Mouse (Mus musculus) ovary, postnatal 36 days (tissue): ENCODE results near the gene Tmx2.
A peak's percentile ranks its signal among the peaks of the same experiment; 100 is the strongest.
"Not testable (repeated sequence)": the region's sequence is repeated elsewhere in the genome, so short reads cannot be mapped to it uniquely, and the experiment has no call there.

Source experiments
- DNase-seq: peaks from one replicate; pipeline ENCODE4 v3.0.0; 2022; ENCODE audit warnings: low spot score, mixed read lengths

The Tmx2 gene

GRCm38 (mm10) chr2:84688080-84688844, 9.3 kb upstream of the Tmx2 start:
- no peak for DNase-seq

DNA sequence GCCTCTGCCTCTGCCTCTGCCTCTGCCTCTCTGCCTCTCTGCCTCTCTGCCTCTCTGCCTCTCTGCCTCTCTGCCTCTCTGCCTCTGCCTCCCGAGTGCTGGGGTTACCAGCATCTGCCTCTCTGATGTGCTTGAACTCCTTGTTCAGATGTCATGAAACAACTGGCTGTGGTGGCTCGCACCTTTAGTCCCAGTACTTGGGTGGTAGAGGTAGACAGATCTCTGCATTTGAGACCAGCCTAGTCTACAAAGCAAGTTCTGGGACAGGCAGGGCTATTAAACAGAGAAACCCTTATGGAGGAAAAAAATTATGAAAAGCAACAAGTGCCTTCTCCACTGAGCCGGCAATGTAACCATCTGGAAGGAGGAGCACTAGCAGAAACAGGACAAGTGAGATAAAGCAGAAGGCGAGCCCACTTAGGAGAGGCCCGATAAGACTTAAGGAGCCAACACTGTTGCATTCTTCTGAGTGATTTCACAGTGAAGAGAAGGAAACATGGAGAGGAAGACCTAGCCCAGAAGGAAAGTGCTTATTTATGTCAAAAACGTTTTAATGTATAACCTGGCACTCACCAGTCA, 3.8 kb upstream of the Tmx2 start:
- DNase-seq: no peak

GRCm38 (mm10) chr2:84677968-84678880, 716 bp downstream of the Tmx2 start, which contains the start of the genes Gm28635 and Med19:
Gene Gm28635 (minus strand): TSS chr2:84678041.
Gene Med19 (plus strand): TSS chr2:84678402.
- DNase-seq: peak; percentile 80

- no peak for DNase-seq
Measured at GRCm38 (mm10) chr2:84677270-84677967, 1.5 kb downstream of the Tmx2 start.

DNA sequence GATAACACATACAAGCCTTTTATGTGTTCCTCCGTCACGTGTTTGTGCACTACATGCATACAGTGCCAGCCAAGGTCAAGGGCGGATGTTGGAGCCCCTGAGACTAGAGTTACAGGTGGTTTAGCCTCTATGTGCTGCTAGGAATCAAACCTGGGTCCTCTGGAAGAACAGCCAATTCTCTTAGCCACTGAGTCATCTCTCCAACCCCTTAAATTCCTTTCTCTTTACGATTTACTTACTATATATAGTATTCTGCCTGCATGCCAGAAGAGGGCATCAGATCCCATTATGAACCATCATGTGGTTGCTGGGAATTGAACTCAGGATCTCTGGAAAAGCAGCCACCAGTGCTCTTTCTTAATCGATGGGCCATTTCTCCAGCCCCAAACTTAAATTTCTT, 7.4 kb downstream of the Tmx2 start:
- not testable (repeated sequence) for DNase-seq

DNA sequence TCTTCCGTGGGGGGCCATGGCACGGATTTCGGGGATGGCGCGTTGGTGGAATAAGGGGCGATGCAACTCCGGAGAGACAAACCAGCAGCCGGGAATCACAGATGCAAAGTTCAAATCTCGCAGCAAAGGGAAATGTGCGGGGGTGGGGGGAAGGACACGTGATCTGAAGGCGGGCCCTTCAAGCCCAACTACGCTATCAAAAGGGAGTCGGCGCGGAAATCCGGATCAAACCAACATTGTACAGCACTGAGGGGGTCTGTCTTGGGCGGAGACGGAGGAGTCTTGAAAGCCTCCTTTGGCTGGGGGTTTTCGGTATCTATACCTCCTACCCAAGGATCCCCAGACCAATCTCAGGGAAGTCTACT, 8.4 kb downstream of the Tmx2 start, which contains the start of gene Selenoh:
Gene Selenoh, minus strand, starts transcription at position 202 of the 365 bp plus-strand sequence.
- DNase-seq: peak; percentile 78

GRCm38 (mm10) chr2:84669828-84670568, 8.9 kb downstream of the Tmx2 start:
- no peak for DNase-seq

- DNase-seq: no peak
Measured at GRCm38 (mm10) chr2:84666081-84666480, 12.9 kb downstream of the Tmx2 start.

DNA sequence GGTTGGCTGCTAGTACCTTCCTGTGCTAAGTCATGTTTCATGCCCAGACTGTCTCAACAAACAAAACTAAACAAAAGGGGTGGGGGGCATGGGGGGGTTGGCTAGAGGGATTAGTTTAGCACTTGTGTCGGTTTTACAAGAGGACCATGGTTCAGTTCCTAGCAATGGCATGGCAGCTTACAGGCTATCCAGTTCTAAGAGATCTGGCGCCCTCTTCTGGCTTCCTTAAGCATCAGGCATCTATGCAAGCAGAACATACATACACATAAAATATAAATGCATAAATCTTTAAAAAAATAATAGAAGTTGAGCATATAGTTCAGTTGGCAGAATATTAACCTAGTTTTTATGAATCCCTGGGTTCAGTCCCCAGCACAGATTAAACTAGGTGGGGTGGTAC, 16.1 kb downstream of the Tmx2 start:
- no peak for DNase-seq

DNA sequence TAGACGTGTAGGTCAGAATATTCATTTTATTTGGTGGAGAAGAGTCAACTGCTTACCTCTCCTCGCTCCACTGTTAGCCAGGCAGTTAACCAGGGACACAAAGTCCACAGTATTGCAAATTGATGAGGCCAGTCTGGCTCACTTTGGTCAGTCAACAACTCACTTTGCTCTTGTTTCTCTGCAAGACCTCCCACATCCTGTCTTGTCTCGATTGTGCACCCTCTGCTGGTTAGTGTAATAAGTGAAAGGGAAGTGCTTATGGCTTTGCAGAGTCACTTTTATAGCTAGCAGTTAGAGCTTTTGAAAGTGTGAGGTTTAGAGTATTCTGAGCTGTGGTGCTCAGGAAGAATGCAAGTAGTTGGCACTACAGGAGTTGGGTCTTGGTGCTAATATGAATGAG, 18.7 kb downstream of the Tmx2 start:
- DNase-seq: no peak

DNA sequence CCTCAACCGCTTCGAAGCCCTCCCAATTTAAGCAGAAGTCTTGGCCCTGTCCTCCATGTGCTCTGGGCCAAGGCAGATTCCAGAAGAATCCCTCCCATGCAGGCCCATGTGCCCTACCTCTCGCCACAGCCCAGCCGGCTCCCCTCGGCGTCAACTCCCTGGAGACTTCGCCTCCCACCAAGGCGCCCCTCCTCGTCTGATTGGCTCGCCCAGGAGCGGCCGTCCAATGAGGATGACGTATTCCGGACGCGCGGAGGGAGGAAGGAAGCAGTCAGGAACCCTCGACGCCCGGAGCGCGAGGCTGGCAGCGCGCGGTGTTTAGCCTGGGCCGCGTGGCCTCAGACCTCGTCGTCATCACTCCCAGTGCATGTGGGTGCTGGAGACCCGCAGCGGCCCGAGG, 20.1 kb downstream of the Tmx2 start, which contains the start of gene Btbd18:
Gene Btbd18, plus strand, starts transcription at position 274 of the 400 bp plus-strand sequence.
- DNase-seq: no peak

DNA sequence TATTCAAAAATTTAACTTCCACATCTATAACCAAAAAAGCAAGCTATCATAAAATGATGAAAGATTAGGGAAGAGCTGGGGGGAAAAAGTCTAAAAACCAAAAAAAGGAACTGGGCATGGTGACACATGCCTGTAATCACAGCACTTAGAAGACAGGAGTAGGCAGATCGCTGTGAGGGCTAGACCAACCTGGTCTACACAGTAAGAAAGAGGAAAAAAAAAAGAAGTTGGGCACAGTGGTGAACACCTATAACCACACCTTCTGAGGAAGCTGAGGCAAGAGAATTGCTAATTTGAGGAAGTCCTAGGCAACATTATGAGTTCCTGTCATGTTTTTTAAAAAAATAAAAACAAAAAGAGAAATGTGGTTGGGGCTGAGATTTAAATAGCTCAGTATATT, 23.1 kb downstream of the Tmx2 start:
- DNase-seq: no peak

DNA sequence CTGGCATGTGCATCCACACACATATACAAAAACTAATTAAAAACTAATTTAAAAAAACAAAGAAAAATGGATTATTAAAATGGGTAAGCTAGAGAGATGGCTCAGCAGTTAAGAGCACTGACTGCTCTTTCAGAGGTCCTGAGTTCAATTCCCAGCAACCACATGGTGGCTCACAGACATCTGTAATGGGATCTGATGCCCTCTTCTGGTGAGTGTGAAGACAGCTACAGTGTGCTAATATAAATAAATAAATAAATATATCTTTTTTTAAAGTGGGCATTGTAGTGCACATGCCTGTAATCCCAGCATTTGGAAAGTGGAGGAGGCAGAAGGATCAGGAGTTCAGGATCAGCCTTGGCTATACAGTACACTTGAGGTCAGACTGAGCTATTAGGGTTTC, 25.6 kb downstream of the Tmx2 start:
- DNase-seq: no peak

- DNase-seq: peak; percentile 76
Measured at GRCm38 (mm10) chr2:84650464-84651195, 28.3 kb downstream of the Tmx2 start, which contains the start of gene Ctnnd1. Gene Ctnnd1 (minus strand): TSS chr2:84650765.

- no peak for DNase-seq
Measured at GRCm38 (mm10) chr2:84649674-84650073, 29.3 kb downstream of the Tmx2 start.

DNA sequence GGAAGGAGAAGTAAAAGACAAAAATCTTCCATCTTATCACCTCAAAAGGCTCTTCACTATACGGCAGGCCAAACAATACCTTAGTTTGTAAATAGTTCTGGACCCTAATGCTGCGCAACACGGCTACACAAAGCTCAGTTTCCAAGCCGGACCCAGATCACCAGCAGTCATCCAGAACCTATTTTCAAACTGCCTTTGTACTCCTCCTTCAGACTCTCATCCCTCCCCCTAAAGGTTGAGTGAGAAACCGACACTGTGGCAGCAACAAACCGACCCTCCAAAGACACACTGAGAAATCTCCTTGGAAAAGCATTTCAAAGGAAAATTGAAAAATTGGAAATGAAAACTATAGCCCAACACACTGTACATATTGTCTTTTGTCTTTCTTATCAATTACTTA, 30.6 kb downstream of the Tmx2 start:
- DNase-seq: no peak

DNA sequence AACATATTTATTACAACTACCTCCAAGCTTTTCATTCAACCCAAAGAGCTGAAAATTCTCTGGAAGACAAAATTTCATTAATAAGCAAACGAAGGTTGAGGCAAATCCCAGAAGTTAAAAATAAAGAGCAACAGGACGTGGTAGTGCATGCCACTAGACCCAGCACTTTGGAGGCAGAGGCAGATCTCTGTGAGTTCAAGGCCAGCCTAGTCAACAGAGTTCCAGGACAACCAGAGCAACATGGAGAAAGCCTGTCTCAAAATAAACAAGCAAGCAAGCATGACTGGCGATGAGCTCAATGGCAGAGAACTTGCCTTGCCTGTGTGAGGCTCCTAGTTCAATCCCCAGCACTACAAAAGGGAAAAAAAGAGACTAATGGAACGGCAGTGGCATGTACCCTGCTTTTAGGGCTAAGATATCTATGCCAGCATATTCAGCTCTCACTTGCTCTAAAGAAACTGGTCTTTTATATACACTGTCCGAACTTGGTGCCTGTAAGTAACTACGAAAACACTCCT, 31.8 kb downstream of the Tmx2 start:
- no peak for DNase-seq

- no peak for DNase-seq
Measured at GRCm38 (mm10) chr2:84646138-84646537, 32.8 kb downstream of the Tmx2 start.

- DNase-seq: no peak
Measured at GRCm38 (mm10) chr2:84640833-84641232, 38.1 kb downstream of the Tmx2 start.
